Mouse (Mus musculus): ENCODE results near the gene Fars2.

GRCm38 (mm10) chr13:36297950-36298781 lies 181.0 kb downstream of the Fars2 start:
- TF ChIP-seq CTCF (IDR thresholded peaks at IDR 0.05; ENCODE audit: low read depth), result no peak
- TF ChIP-seq EP300 (IDR thresholded peaks at IDR 0.05; ENCODE audit: low read depth), result no peak

Data from liver, postnatal 0 days (tissue).